Mouse (Mus musculus) lung, postnatal 0 days (tissue): ENCODE results near the gene Il4ra. TPM values are rescaled to one million over a fixed set of nuclear protein-coding genes. Genes with fewer than 3 reads are reported as not detected.

Experiments
- ATAC-seq: fragments of 200-750 bp; cut with Nextera tagmentation; 2 replicates; pipeline ENCODE4 v1.8.0; 2017; ENCODE audit warnings: moderate library complexity
- DNase-seq: peaks from one replicate; pipeline ENCODE4 v3.0.0-alpha.2; 2016; ENCODE audit warnings: low spot score
- H3K27ac ChIP-seq: fragments of 300-500 bp; sonication (generic); 2 replicates; pipeline ENCODE4 v1.5.1; 2014; ENCODE audit warnings: antibody characterized with exemption, mild to moderate bottlenecking, low read length, mixed read lengths
- H3K27me3 ChIP-seq: fragments of 300-500 bp; sonication (generic); replicated peaks from 2 replicates; pipeline ENCODE4 v1.6.1; 2014; ENCODE audit warnings: low read length, mixed read lengths; ENCODE audit not compliant: insufficient read depth
- H3K36me3 ChIP-seq: fragments of 300-500 bp; sonication (generic); 2 replicates; pipeline ENCODE4 v1.6.1; 2014; ENCODE audit warnings: low read length, mixed read lengths; ENCODE audit not compliant: insufficient read depth
- H3K4me1 ChIP-seq: fragments of 300-500 bp; sonication (generic); 2 replicates; pipeline ENCODE4 v1.6.1; 2014; ENCODE audit warnings: antibody characterized with exemption, low read depth, low read length, mixed read lengths; ENCODE audit not compliant: insufficient read depth
- H3K4me2 ChIP-seq: fragments of 300-500 bp; sonication (generic); replicated peaks from 2 replicates; pipeline ENCODE4 v1.6.1; 2014; ENCODE audit warnings: low read depth, mild to moderate bottlenecking, low read length, moderate library complexity, mixed read lengths
- H3K4me3 ChIP-seq: fragments of 300-500 bp; sonication (generic); 2 replicates; pipeline ENCODE4 v1.5.1; 2014; ENCODE audit warnings: low read depth, low read length
- H3K9ac ChIP-seq: fragments of 300-500 bp; sonication (generic); replicated peaks from 2 replicates; pipeline ENCODE4 v1.6.1; 2014; ENCODE audit warnings: low read depth, mild to moderate bottlenecking
- H3K9me3 ChIP-seq: fragments of 300-500 bp; sonication (generic); 2 replicates; pipeline ENCODE4 v1.6.1; 2016; ENCODE audit warnings: low read length, mixed read lengths
- CTCF ChIP-seq: IDR thresholded peaks from 2 replicates; pipeline ENCODE4 v1.5.1; 2016; ENCODE audit warnings: antibody characterized with exemption, mild to moderate bottlenecking
- EP300 ChIP-seq: IDR thresholded peaks from 2 replicates; pipeline ENCODE4 v1.6.1; 2016; ENCODE audit warnings: antibody characterized with exemption, mild to moderate bottlenecking, control low read depth
- WGBS: fragments of 180-500 bp; shearing (Covaris S2); extraction: QIAGEN DNeasy Blood & Tissue Kit; methylation state at CpG from one replicate; pipeline ENCODE4 v1.1.7; 2014; 5-methylcytosine and 5-hydroxymethylcytosine counted together
- polyA plus RNA-seq: library from polyadenylated mRNA; unstranded; fragments of >200 nt; fragmentation: Nextera tagmentation; extraction: Ambion mirVana; gene quantifications from 2 replicates; pipeline ENCODE4 v1.2.1, GENCODE M21; 2015

Gene Il4ra
- polyA plus RNA-seq, 1 experiment from 2014 or later: 29.7 TPM

- H3K4me2 ChIP-seq: no peak overlapping the region
- no peaks in the 10 kb centered on the region for H3K36me3 ChIP-seq
- no peak overlapping the region for H3K27ac ChIP-seq
- 92% methylated on average over 11 of the region's 11 CpGs for WGBS
- H3K4me3 ChIP-seq: no peak overlapping the region
- no peak for TF ChIP-seq CTCF
- no peak for TF ChIP-seq EP300
- H3K27me3 ChIP-seq: no peaks in the 10 kb centered on the region
- H3K4me1 ChIP-seq: no peaks in the 10 kb centered on the region
- ATAC-seq (no peak), DNase-seq (no peak)
- no peaks in the 10 kb centered on the region for H3K9me3 ChIP-seq
- H3K9ac ChIP-seq: no peak overlapping the region
Measured at GRCm38 (mm10) chr7:125597516-125598347, 45.8 kb downstream of the Il4ra start.

- TF ChIP-seq CTCF (no peak), EP300 (no peak)
- WGBS: 32% methylated on average over 4 of the region's 4 CpGs
- Histone ChIP-seq H3K36me3 (no peaks in the 10 kb centered on the region), H3K27ac (no peak overlapping the region), H3K9ac (no peak overlapping the region), H3K4me2 (no peak overlapping the region), H3K4me1 (no peaks in the 10 kb centered on the region), H3K9me3 (no peaks in the 10 kb centered on the region), H3K27me3 (no peaks in the 10 kb centered on the region), H3K4me3 (no peak overlapping the region)
- no peak for DNase-seq
- no peak for ATAC-seq
Measured at GRCm38 (mm10) chr7:125599373-125599973, 47.6 kb downstream of the Il4ra start.

- WGBS: 63% methylated on average over 10 of the region's 10 CpGs
- TF ChIP-seq CTCF: no peak
- Histone ChIP-seq H3K4me2 (no peak overlapping the region), H3K4me1 (no peaks in the 10 kb centered on the region), H3K27me3 (no peaks in the 10 kb centered on the region), H3K9ac (no peak overlapping the region), H3K4me3 (no peak overlapping the region), H3K27ac (no peak overlapping the region), H3K9me3 (no peaks in the 10 kb centered on the region), H3K36me3 (no peaks in the 10 kb centered on the region)
- ATAC-seq: no peak
- DNase-seq: no peak
Measured at GRCm38 (mm10) chr7:125600136-125600535, 48.2 kb downstream of the Il4ra start.

- H3K27ac ChIP-seq: no peak overlapping the region
- no peak for TF ChIP-seq CTCF
- no peak for TF ChIP-seq EP300
- H3K36me3 ChIP-seq: no peaks in the 10 kb centered on the region
- no peak overlapping the region for H3K4me2 ChIP-seq
- no peak overlapping the region for H3K4me3 ChIP-seq
- DNase-seq (no peak), ATAC-seq (no peak)
- no peaks in the 10 kb centered on the region for H3K9me3 ChIP-seq
- no peaks in the 10 kb centered on the region for H3K27me3 ChIP-seq
- no peak overlapping the region for H3K9ac ChIP-seq
- no peaks in the 10 kb centered on the region for H3K4me1 ChIP-seq
- 30% methylated on average over 6 of the region's 6 CpGs for WGBS
Measured at GRCm38 (mm10) chr7:125600612-125601279, 48.8 kb downstream of the Il4ra start.

- ATAC-seq (no peak), DNase-seq (no peak)
- no peak overlapping the region for H3K9ac ChIP-seq
- H3K4me2 ChIP-seq: no peak overlapping the region
- no peak overlapping the region for H3K4me3 ChIP-seq
- 83% methylated on average over 6 of the region's 6 CpGs for WGBS
- H3K27ac ChIP-seq: no peak overlapping the region
- H3K36me3 ChIP-seq: no peaks in the 10 kb centered on the region
- H3K9me3 ChIP-seq: no peaks in the 10 kb centered on the region
- H3K4me1 ChIP-seq: 0 out of 2 replicates have a peak, but pooled peaks cover 3% of the 10 kb centered on the region
- H3K27me3 ChIP-seq: no peaks in the 10 kb centered on the region
- TF ChIP-seq EP300 (no peak), CTCF (no peak)
Measured at GRCm38 (mm10) chr7:125601280-125601670, 49.4 kb downstream of the Il4ra start.

GRCm38 (mm10) chr7:125601821-125602448 is 50.0 kb downstream of the Il4ra start:
- 63% methylated on average over 11 of the region's 11 CpGs for WGBS
- 0 out of 2 replicates have a peak, but pooled peaks cover 3% of the 10 kb centered on the region for H3K4me1 ChIP-seq
- H3K27me3 ChIP-seq: no peaks in the 10 kb centered on the region
- TF ChIP-seq CTCF (no peak), EP300 (no peak)
- no peak overlapping the region for H3K4me3 ChIP-seq
- no peak for DNase-seq
- no peaks in the 10 kb centered on the region for H3K36me3 ChIP-seq
- no peak for ATAC-seq
- H3K9me3 ChIP-seq: no peaks in the 10 kb centered on the region
- no peak overlapping the region for H3K4me2 ChIP-seq
- no peak overlapping the region for H3K9ac ChIP-seq
- H3K27ac ChIP-seq: no peak overlapping the region
